Mouse (Mus musculus): ENCODE results near the gene Mag.

DNA sequence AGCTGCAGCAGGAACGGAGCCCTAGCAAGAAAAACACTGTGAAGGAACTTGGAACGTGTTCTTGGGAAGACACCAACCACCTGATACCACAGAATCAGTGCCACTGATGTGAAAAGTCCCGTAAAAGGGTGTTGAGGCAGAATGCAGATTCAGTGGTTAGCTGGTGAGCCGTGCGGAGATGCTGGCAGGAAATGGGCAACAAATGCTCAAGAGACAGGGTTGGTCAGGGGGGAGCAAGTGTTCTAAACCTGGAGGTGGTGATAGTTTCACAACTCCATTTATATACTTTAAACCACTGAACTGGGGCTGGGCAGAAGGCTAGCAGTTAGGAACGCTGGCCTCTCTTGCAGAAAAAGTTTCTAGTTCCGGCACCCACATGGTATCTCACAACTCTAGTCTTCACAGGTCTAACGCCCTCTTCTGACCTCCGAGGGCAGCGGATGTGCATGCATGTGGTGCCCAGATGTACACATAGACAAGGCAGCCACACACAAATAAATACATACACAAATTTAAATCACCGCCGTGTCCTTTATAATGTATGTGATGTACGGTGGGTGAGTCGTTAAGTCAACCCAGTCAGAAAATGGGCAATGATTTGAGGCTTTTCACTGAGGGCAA lies 27.0 kb downstream of the Mag start:
- TF ChIP-seq CTCF (IDR thresholded peaks at IDR 0.05; ENCODE audit: extremely low read depth, insufficient read depth, insufficient read length, insufficient replicate concordance) (no peak), POLR2A (IDR thresholded peaks at IDR 0.05; ENCODE audit: low read depth, low read length) (no peak; the same call in 1 of the 2 replicates)
